In genomic region chr3:33955854-33956624, GRCm38 (mm10) we compare ENCODE assay signal across 8 mouse cellular contexts.
A peak's percentile ranks its signal among the peaks of the same experiment; 100 is the strongest.
DNase-seq lines count a peak whose midpoint lies in the region; ATAC-seq and TF ChIP-seq lines count a peak whose summit lies in the region.

No protein-coding gene starts in this region.

- H3K4me3 ChIP-seq in forebrain, embryonic 14.5 days (ENCODE audit: low read depth, low read length): 0 out of 2 replicates have a peak overlapping the region, but pooled peaks have one; percentile 8
- H3K4me3 ChIP-seq in liver, embryonic 15.5 days (replicated peaks): no peak overlapping the region
- H3K4me3 ChIP-seq in neural tube, embryonic 13.5 days: peak overlapping the region; percentile 9; the same call in 1 of the 2 replicates
- peak overlapping the region; percentile 61 for H3K4me3 ChIP-seq in testis, adult 2 months (ENCODE audit: control insufficient read depth, low read depth, low read length)

- H3K27me3 ChIP-seq in forebrain, embryonic 14.5 days (replicated peaks; ENCODE audit: control insufficient read depth, insufficient read depth, low read length): peaks cover 5% of the 10 kb centered on the region; the same call in 1 of the 2 replicates
- peaks cover 8% of the 10 kb centered on the region for H3K27me3 ChIP-seq in liver, embryonic 15.5 days
- peaks cover 15% of the 10 kb centered on the region for H3K27me3 ChIP-seq in neural tube, embryonic 13.5 days
- no peaks in the 10 kb centered on the region for H3K27me3 ChIP-seq in testis, adult 2 months (ENCODE audit: control insufficient read depth, insufficient read depth, low read length)

- peak; percentile 76 for DNase-seq in ES-CJ7 (ENCODE audit: low read depth, low spot score)
- DNase-seq in forebrain, embryonic 14.5 days (ENCODE audit: low spot score): peak; percentile 92
- peak; percentile 75 to 86 for DNase-seq in heart, postnatal 10 days
- peak; percentile 73 to 77 for DNase-seq in kidney, postnatal 4 days

- peak overlapping the region; percentile 47 for H3K4me2 ChIP-seq in forebrain, embryonic 14.5 days (ENCODE audit: low read length)
- peak overlapping the region; percentile 20 for H3K4me2 ChIP-seq in liver, embryonic 15.5 days
- peak overlapping the region; percentile 44 for H3K4me2 ChIP-seq in neural tube, embryonic 13.5 days

- ATAC-seq in cerebellum, adult (ENCODE audit: insufficient number of reproducible peaks, low FRiP score, low TSS enrichment): peak; percentile 81
- peak; percentile 77 for ATAC-seq in forebrain, embryonic 14.5 days
- ATAC-seq in liver, embryonic 15.5 days (ENCODE audit: insufficient read depth): peak; percentile 44; the same call in 1 of the 2 replicates
- ATAC-seq in neural tube, embryonic 13.5 days (ENCODE audit: low read depth): peak; percentile 74

- no peaks in the 10 kb centered on the region for H3K36me3 ChIP-seq in forebrain, embryonic 14.5 days (ENCODE audit: control insufficient read depth, insufficient read depth, low read length)
- no peaks in the 10 kb centered on the region for H3K36me3 ChIP-seq in liver, embryonic 15.5 days (replicated peaks)
- no peaks in the 10 kb centered on the region for H3K36me3 ChIP-seq in neural tube, embryonic 13.5 days
- H3K36me3 ChIP-seq in testis, adult 2 months (ENCODE audit: control insufficient read depth, insufficient read depth, low read length): no peaks in the 10 kb centered on the region

- H3K9ac ChIP-seq in forebrain, embryonic 14.5 days (ENCODE audit: low read length): no peak overlapping the region
- no peak overlapping the region for H3K9ac ChIP-seq in liver, embryonic 15.5 days
- no peak overlapping the region for H3K9ac ChIP-seq in neural tube, embryonic 13.5 days

- H3K4me1 ChIP-seq in forebrain, embryonic 14.5 days (ENCODE audit: control insufficient read depth, insufficient read depth, low read length): peaks cover 2% of the 10 kb centered on the region; the same call in 1 of the 2 replicates
- H3K4me1 ChIP-seq in liver, embryonic 15.5 days (replicated peaks): no peaks in the 10 kb centered on the region
- H3K4me1 ChIP-seq in neural tube, embryonic 13.5 days (replicated peaks): peaks cover 16% of the 10 kb centered on the region
- H3K4me1 ChIP-seq in testis, adult 2 months (ENCODE audit: control insufficient read depth, insufficient read depth, low read length): peaks cover 7% of the 10 kb centered on the region

- peak; percentile 20; the same call in 1 of the 2 replicates for TF ChIP-seq POLR2A in testis, adult 2 months (IDR thresholded peaks at IDR 0.05; ENCODE audit: control insufficient read depth, low read depth, low read length)

- TF ChIP-seq CTCF in testis, adult 2 months (IDR thresholded peaks at IDR 0.05; ENCODE audit: control insufficient read depth, insufficient read depth, insufficient replicate concordance, low read depth, low read length): peak; percentile 88; the same call in 1 of the 2 replicates

- 3% methylated on average over 19 of the region's 19 CpGs for WGBS in forebrain, embryonic 14.5 days
- 2% methylated on average over 19 of the region's 19 CpGs for WGBS in liver, embryonic 15.5 days (ENCODE audit: insufficient replicate concordance)
- 2% methylated on average over 19 of the region's 19 CpGs for WGBS in neural tube, embryonic 13.5 days

- H3K9me3 ChIP-seq in forebrain, embryonic 14.5 days (replicated peaks; ENCODE audit: control insufficient read depth, low read length): no peaks in the 10 kb centered on the region
- H3K9me3 ChIP-seq in liver, embryonic 15.5 days (replicated peaks): no peaks in the 10 kb centered on the region
- H3K9me3 ChIP-seq in neural tube, embryonic 13.5 days: no peaks in the 10 kb centered on the region

- no peak overlapping the region for H3K27ac ChIP-seq in forebrain, embryonic 14.5 days (ENCODE audit: low read depth, low read length)
- H3K27ac ChIP-seq in liver, embryonic 15.5 days (replicated peaks): no peak overlapping the region
- H3K27ac ChIP-seq in neural tube, embryonic 13.5 days (replicated peaks): no peak overlapping the region
- no peak overlapping the region for H3K27ac ChIP-seq in testis, adult 2 months (ENCODE audit: control insufficient read depth, insufficient read depth, low read depth, low read length)

- intact Hi-C loops in heart, postnatal 10 days (cut with DNase I): loop anchor here (5.0 to 10.0 kb wide), 6 partner anchors 96 to 1149 kb away; partner anchors contain the start of gene Dnajc19
